Mouse (Mus musculus) hindbrain, embryonic 10.5 days (tissue): ENCODE results near the gene Sag. TPM values are rescaled to one million over a fixed set of nuclear protein-coding genes. Genes with fewer than 3 reads are reported as not detected.

Experiments used
- DNase-seq: peaks from one replicate; pipeline ENCODE4 v3.0.0-alpha.2; 2017; ENCODE audit warnings: low spot score
- H3K27ac ChIP-seq: fragments of 300-500 bp; sonication (generic); 2 replicates; pipeline ENCODE4 v1.5.1; 2016; ENCODE audit warnings: mild to moderate bottlenecking, moderate library complexity
- H3K27me3 ChIP-seq: fragments of 300-500 bp; sonication (generic); 2 replicates; pipeline ENCODE4 v1.6.1; 2016; ENCODE audit warnings: mild to moderate bottlenecking; ENCODE audit not compliant: poor library complexity, insufficient read depth, severe bottlenecking
- H3K36me3 ChIP-seq: fragments of 300-500 bp; sonication (generic); 2 replicates; pipeline ENCODE4 v1.6.1; 2016; ENCODE audit warnings: mild to moderate bottlenecking, moderate library complexity
- H3K4me1 ChIP-seq: fragments of 300-500 bp; sonication (generic); replicated peaks from 2 replicates; pipeline ENCODE4 v1.6.1; 2016; ENCODE audit warnings: mild to moderate bottlenecking
- H3K4me3 ChIP-seq: fragments of 300-500 bp; sonication (generic); 2 replicates; pipeline ENCODE4 v1.5.1; 2016; ENCODE audit warnings: mild to moderate bottlenecking, moderate library complexity
- H3K9me3 ChIP-seq: fragments of 300-500 bp; sonication (generic); 2 replicates; pipeline ENCODE4 v1.6.1; 2016; ENCODE audit warnings: mild to moderate bottlenecking, moderate library complexity
- whole genome bisulfite sequencing: fragments of 180-500 bp; shearing (Covaris S2); methylation state at CpG from one replicate; pipeline ENCODE4 v1.1.7; 2016; 5-methylcytosine and 5-hydroxymethylcytosine counted together
- polyA plus RNA-seq: library from polyadenylated mRNA; unstranded; fragments of >200 nt; fragmentation: Nextera tagmentation; extraction: Ambion mirVana; gene quantifications from 2 replicates; pipeline ENCODE4 v1.2.1, GENCODE M21; 2016

The Sag gene
- polyA plus RNA-seq, 1 experiment from 2014 or later = 2.5 TPM

GRCm38 (mm10) chr1:87892499-87892898 is 89.0 kb downstream of the Sag start:
- H3K27me3 ChIP-seq = no peaks in the 10 kb centered on the region
- 0 out of 2 replicates have a peak, but pooled peaks cover 5% of the 10 kb centered on the region for H3K4me1 ChIP-seq
- no peak for DNase-seq
- WGBS = 67% methylated on average over 2 of the region's 2 CpGs
- H3K27ac ChIP-seq = no peak overlapping the region
- H3K9me3 ChIP-seq = no peaks in the 10 kb centered on the region
- 0 out of 2 replicates have a peak, but pooled peaks cover 4% of the 10 kb centered on the region for H3K36me3 ChIP-seq
- no peak overlapping the region for H3K4me3 ChIP-seq

DNA sequence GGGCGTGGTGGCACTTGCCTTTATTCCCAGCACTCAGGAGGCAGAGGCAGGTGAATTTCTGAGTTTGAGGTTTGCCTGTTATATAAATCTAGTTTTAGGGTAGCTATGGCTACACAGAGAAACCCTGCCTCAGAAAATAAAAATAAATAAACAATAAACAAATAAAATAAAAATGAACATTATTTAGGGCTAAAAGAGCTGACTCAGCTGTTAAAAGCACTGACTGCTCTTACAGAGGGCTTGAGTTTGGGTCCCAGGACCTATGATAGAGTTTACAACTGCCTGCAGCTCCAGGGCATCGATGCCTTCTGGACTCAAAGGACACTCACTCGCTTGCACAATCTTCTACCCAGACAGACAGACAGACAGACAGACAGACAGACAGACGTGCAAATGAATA is 89.9 kb downstream of the Sag start:
- 94% methylated on average over 4 of the region's 4 CpGs for WGBS

More for the DNA sequence above, 89.9 kb downstream of the Sag start:
- 0 out of 2 replicates have a peak, but pooled peaks cover 4% of the 10 kb centered on the region for H3K36me3 ChIP-seq
- 0 out of 2 replicates have a peak, but pooled peaks cover 5% of the 10 kb centered on the region for H3K4me1 ChIP-seq
- no peak overlapping the region for H3K4me3 ChIP-seq
- no peaks in the 10 kb centered on the region for H3K27me3 ChIP-seq
- no peak overlapping the region for H3K27ac ChIP-seq
- DNase-seq = no peak
- no peaks in the 10 kb centered on the region for H3K9me3 ChIP-seq

Other genes with a start within 250 kb of the Sag start
- 3.3 and 5.0 TPM in 2 replicates for gene Ngef, start 229.8 kb upstream of the Sag start, polyA plus RNA-seq
- gene Inpp5d, start 183.4 kb upstream of the Sag start, polyA plus RNA-seq = 3.2 and 6.2 TPM in 2 replicates
- 36.5 and 41.2 TPM in 2 replicates for gene Atg16l1, start 47.8 kb upstream of the Sag start, polyA plus RNA-seq
- gene Dgkd, start 49.6 kb downstream of the Sag start, polyA plus RNA-seq = 32.6 and 33.6 TPM in 2 replicates
- gene Usp40, start 204.9 kb downstream of the Sag start, polyA plus RNA-seq = 27.5 and 30.2 TPM in 2 replicates